20 mouse cellular contexts compared by ENCODE assay signal in the genomic region with DNA sequence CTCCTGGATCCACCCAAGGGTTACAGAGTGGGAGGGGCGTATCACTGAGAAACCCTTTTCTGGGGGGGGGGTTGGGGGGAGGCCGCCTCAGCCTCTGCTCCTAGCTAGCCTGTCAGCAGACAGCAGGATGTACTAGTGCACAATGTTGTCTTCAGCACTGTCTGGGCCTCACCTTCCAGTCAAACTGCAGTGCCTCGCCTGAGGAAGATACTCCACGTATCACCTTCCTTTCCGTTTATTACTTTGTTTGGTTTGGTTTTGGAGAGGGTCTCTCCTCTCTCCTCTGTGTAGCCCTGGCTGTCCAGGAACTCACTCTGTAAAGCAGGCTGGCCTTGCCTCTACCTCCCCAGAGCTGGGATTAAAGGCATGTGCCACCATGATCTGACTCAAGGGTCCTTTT. TPM values are rescaled to one million over a fixed set of nuclear protein-coding genes. Genes with fewer than 3 reads are reported as not detected.
"Had no signal": no experiment of that assay in that cellular context is flagged by ENCODE, and none has a peak within 500 bp of the region (broad histone marks: within the 10 kb centered on the region; RNA-seq: fewer than 3 reads in every experiment).

No protein-coding gene starts in this region.

- H3K9ac ChIP-seq: lung, embryonic 14.5 days; midbrain, embryonic 13.5 days; midbrain, embryonic 15.5 days; neural tube, embryonic 12.5 days; stomach, embryonic 15.5 days had no signal

- H3K9me3 ChIP-seq: midbrain, embryonic 10.5 days; midbrain, embryonic 13.5 days; midbrain, embryonic 15.5 days; neural tube, embryonic 12.5 days; stomach, embryonic 15.5 days had no signal

- ATAC-seq: midbrain, embryonic 13.5 days; midbrain, embryonic 15.5 days had no signal

- H3K36me3 ChIP-seq: midbrain, embryonic 10.5 days; midbrain, embryonic 13.5 days; midbrain, embryonic 15.5 days; neural tube, embryonic 12.5 days; stomach, embryonic 15.5 days had no signal

- H3K27ac ChIP-seq: midbrain, embryonic 10.5 days; midbrain, embryonic 13.5 days; midbrain, embryonic 15.5 days; neural tube, embryonic 12.5 days; stomach, embryonic 15.5 days; stomach, postnatal 0 days had no signal

- H3K4me2 ChIP-seq: lung, embryonic 14.5 days; midbrain, embryonic 13.5 days; midbrain, embryonic 15.5 days; neural tube, embryonic 12.5 days; stomach, embryonic 15.5 days had no signal

- DNase-seq: lung, adult 18-20 months; lung, embryonic 14.5 days; lung, postnatal 10 days; lung, postnatal 4 days; right cerebral cortex, postnatal 14 days; thymus, adult 2 months; thymus, postnatal 25 days had no signal

- H3K4me3 ChIP-seq: midbrain, embryonic 10.5 days; midbrain, embryonic 13.5 days; midbrain, embryonic 15.5 days; myocyte; neural tube, embryonic 12.5 days; stomach, embryonic 15.5 days had no signal

RNA-seq across cellular contexts. Expression of a gene that starts 17.5 kb away (rescaled TPM):
- total RNA-seq: megakaryocyte-erythroid progenitor cell, adult 5-6 weeks had no signal

RNA-seq across cellular contexts. Expression of a gene that starts 25.5 kb away (rescaled TPM):
- total RNA-seq: megakaryocyte, adult 5-6 weeks; neutrophil, adult 5-6 weeks had no signal
- polyA plus RNA-seq: liver, embryonic 16.5 days; lung, embryonic 14.5 days; midbrain, embryonic 15.5 days; myocyte; neural tube, embryonic 14.5 days; spleen, adult 2 months had no signal
